Mouse (Mus musculus) intestine, postnatal 0 days (tissue): ENCODE results near the gene Scaf11. TPM values are rescaled to one million over a fixed set of nuclear protein-coding genes. Genes with fewer than 3 reads are reported as not detected.
A peak's percentile ranks its signal among the peaks of the same experiment; 100 is the strongest.

ENCODE experiments used
- ATAC-seq: fragments of 200-750 bp; cut with Nextera tagmentation; 2 replicates; pipeline ENCODE4 v1.8.0; 2017; ENCODE audit warnings: mild to moderate bottlenecking, moderate TSS enrichment, moderate library complexity
- H3K27ac ChIP-seq: fragments of 300-500 bp; sonication (generic); 2 replicates; pipeline ENCODE4 v1.5.1; 2014; ENCODE audit warnings: mild to moderate bottlenecking, low read depth, low read length, moderate library complexity
- H3K27me3 ChIP-seq: fragments of 300-500 bp; sonication (generic); replicated peaks from 2 replicates; pipeline ENCODE4 v1.6.1; 2014; ENCODE audit warnings: low read length, mixed read lengths; ENCODE audit not compliant: control insufficient read depth, insufficient read depth
- H3K36me3 ChIP-seq: fragments of 300-500 bp; sonication (generic); 2 replicates; pipeline ENCODE4 v1.6.1; 2014; ENCODE audit warnings: mild to moderate bottlenecking, moderate library complexity; ENCODE audit not compliant: control insufficient read depth, insufficient read depth
- H3K4me1 ChIP-seq: fragments of 300-500 bp; sonication (generic); replicated peaks from 2 replicates; pipeline ENCODE4 v1.6.1; 2014; ENCODE audit warnings: antibody characterized with exemption, low read length, mixed read lengths; ENCODE audit not compliant: control insufficient read depth, insufficient read depth
- H3K4me2 ChIP-seq: fragments of 300-500 bp; sonication (generic); replicated peaks from 2 replicates; pipeline ENCODE4 v1.6.1; 2014; ENCODE audit warnings: low read depth, mild to moderate bottlenecking, moderate library complexity
- H3K4me3 ChIP-seq: fragments of 300-500 bp; sonication (generic); 2 replicates; pipeline ENCODE4 v1.5.1; 2014; ENCODE audit warnings: low read depth, low read length
- H3K9ac ChIP-seq: fragments of 300-500 bp; sonication (generic); 2 replicates; pipeline ENCODE4 v1.6.1; 2014; ENCODE audit warnings: mild to moderate bottlenecking, low read depth, low read length
- H3K9me3 ChIP-seq: fragments of 300-500 bp; sonication (generic); 2 replicates; pipeline ENCODE4 v1.6.1; 2016; ENCODE audit warnings: mixed run types; ENCODE audit not compliant: control insufficient read depth
- CTCF ChIP-seq: sonication (generic); IDR thresholded peaks from 2 replicates; pipeline ENCODE4 v1.5.1; 2016; ENCODE audit warnings: low read depth, mild to moderate bottlenecking, control low read depth, antibody characterized with exemption, moderate library complexity
- WGBS: fragments of 180-500 bp; shearing (Covaris S2); extraction: QIAGEN DNeasy Blood & Tissue Kit; methylation state at CpG from one replicate; pipeline ENCODE4 v1.1.7; 2014; 5-methylcytosine and 5-hydroxymethylcytosine counted together
- polyA plus RNA-seq: library from polyadenylated mRNA; unstranded; fragments of >200 nt; fragmentation: Nextera tagmentation; extraction: Ambion mirVana; gene quantifications from 2 replicates; pipeline ENCODE4 v1.2.1, GENCODE M21; 2015

The Scaf11 gene
- polyA plus RNA-seq, 1 experiment from 2014 or later = 47.8 TPM

DNA sequence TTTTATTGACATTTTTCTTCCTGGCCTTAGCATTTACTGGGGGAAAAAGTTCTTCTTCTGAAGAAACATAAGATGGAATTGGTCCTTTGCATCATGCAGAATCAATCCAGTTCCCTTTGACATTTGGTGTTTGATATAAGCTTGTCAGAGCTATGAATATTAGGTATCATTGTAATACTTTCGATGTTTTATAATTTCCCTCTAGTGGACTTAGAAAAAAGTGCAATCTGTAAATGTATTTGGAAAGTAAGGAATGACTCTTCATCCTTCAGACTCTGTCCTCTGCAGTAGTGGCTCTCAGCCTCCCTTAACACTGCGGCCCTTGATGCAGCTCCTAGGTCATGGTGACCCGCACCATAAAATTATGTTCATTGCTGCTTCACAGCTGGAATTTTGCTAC lies 67.8 kb downstream of the Scaf11 start:
- Histone ChIP-seq H3K9ac (no peak overlapping the region), H3K4me2 (no peak overlapping the region), H3K9me3 (no peaks in the 10 kb centered on the region), H3K27me3 (no peaks in the 10 kb centered on the region), H3K36me3 (peaks cover 56% of the 10 kb centered on the region), H3K4me3 (no peak overlapping the region), H3K4me1 (no peaks in the 10 kb centered on the region), H3K27ac (no peak overlapping the region)
- 89% methylated on average over 3 of the region's 3 CpGs for WGBS
- no peak for ATAC-seq
- TF ChIP-seq CTCF = peak; percentile 12; the same call in 1 of the 2 replicates

DNA sequence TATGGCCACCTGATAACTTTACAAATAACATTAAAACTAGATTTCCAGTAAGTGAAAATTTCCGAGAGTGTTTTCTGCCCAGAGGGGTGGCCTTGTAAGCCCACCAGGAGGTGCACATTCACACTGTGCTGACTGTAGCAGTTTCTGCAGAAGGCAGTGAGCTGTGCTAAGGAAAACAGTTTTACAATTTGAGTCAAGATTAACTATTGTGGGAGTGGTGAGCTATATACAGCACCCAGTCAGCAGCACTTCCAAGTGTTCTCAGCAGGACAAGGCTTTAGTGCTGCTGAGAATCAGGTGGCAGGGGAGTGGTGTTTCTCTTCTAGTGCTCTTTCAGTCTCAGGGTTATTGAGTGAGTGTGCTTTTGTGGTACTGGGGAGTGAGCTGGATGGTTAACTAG lies 72.1 kb downstream of the Scaf11 start:
- WGBS = 74% methylated on average over 1 of the region's 1 CpGs

DNA sequence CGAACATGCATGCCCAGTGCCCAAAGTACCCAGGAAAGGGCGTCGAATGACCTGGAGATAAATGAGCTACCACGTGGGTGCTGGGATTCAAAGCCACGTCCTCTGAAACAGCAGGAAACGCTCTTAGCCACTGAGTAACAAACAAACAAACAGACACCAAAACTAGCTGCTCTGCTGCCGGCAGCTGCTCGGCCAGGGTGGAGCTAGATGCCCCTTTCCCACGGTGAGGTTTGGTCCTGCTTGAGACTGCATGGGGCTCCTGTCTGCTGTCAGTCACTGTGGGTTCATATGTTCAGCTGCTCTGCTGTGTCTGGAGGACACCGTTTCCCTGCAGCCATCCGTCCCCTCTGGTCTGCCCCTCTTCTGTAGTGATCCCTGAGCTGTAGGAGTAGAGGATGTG lies 78.4 kb downstream of the Scaf11 start:
- Histone ChIP-seq H3K4me2 (no peak overlapping the region), H3K27me3 (no peaks in the 10 kb centered on the region), H3K4me1 (no peaks in the 10 kb centered on the region), H3K9me3 (no peaks in the 10 kb centered on the region), H3K9ac (no peak overlapping the region), H3K4me3 (no peak overlapping the region), H3K27ac (no peak overlapping the region), H3K36me3 (peaks cover 14% of the 10 kb centered on the region)
- ATAC-seq = no peak
- 86% methylated on average over 11 of the region's 11 CpGs for WGBS
- no peak for TF ChIP-seq CTCF

More for the DNA sequence above, 72.1 kb downstream of the Scaf11 start:
- TF ChIP-seq CTCF = no peak
- Histone ChIP-seq H3K27ac (no peak overlapping the region; the same call in 1 of the 2 replicates), H3K27me3 (no peaks in the 10 kb centered on the region), H3K4me3 (no peak overlapping the region), H3K36me3 (peaks cover 37% of the 10 kb centered on the region), H3K9ac (no peak overlapping the region), H3K9me3 (no peaks in the 10 kb centered on the region), H3K4me1 (no peaks in the 10 kb centered on the region), H3K4me2 (no peak overlapping the region)
- peak; percentile 31; the same call in 1 of the 2 replicates for ATAC-seq

DNA sequence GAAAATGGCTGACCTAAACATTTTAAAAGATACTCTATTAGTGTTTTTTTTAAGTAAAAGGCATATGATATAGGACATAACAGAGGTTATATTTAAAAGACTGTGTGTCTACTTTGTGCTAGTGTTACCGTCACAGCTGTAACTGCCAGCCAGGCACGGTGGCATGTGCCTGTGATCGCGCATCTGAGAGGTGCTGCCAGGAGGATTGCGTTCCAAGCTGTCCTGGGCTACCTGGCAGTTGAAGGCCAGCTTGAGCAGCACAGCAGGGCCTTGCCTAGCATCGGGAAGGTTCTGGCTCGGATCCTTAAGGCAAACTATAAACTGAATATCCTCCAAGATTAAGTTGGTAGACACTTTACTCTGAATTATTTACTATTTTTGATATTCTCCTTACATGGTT lies 82.9 kb downstream of the Scaf11 start:
- H3K4me1 ChIP-seq = no peaks in the 10 kb centered on the region
- H3K9ac ChIP-seq = no peak overlapping the region
- H3K4me2 ChIP-seq = no peak overlapping the region
- no peak for TF ChIP-seq CTCF
- ATAC-seq = no peak
- H3K9me3 ChIP-seq = no peaks in the 10 kb centered on the region
- 81% methylated on average over 7 of the region's 7 CpGs for WGBS
- H3K36me3 ChIP-seq = peaks cover 15% of the 10 kb centered on the region
- no peaks in the 10 kb centered on the region for H3K27me3 ChIP-seq
- H3K27ac ChIP-seq = no peak overlapping the region
- no peak overlapping the region for H3K4me3 ChIP-seq

DNA sequence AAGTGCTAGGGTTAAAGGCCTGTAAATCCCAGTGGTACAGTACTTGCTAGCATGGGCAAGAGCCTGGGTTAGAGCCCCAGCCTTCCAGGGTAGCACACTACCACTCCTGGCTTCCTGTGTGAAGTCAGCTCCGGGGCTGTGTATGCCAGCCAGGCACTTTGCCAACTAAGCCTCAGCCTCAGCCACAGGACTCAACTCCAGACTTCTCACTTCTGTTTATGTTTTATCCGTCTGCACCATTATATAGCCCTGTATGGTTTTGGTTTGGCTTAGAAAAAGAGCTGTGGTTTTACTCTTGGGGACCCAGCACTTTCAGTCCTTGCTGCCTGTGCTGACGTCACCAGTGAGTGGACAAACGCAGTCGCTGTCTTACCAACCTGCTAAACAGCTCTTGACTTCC lies 83.4 kb downstream of the Scaf11 start:
- Histone ChIP-seq H3K27me3 (no peaks in the 10 kb centered on the region), H3K4me2 (no peak overlapping the region), H3K27ac (no peak overlapping the region), H3K9ac (no peak overlapping the region), H3K4me3 (no peak overlapping the region), H3K36me3 (peaks cover 20% of the 10 kb centered on the region), H3K4me1 (no peaks in the 10 kb centered on the region), H3K9me3 (no peaks in the 10 kb centered on the region)
- 71% methylated on average over 5 of the region's 5 CpGs for WGBS
- no peak for ATAC-seq
- TF ChIP-seq CTCF = no peak

DNA sequence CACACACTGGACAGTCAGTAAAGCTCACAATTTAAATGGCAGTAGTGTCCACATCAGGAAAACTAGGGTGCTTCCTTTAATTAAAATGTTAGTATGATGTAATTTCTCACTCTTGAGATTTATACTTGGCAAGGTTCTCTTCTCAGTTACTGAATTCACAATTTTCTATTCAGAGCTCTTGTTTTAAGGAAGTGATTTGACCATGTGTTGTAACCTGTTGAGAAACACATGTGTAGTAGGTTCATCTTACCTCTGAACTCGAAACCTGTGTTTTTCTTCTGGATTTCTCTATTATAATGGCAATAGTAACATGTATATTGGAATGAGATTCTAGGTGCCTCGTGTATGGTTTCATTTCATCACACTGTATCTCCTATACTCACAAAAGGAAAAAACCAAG lies 84.4 kb downstream of the Scaf11 start:
- H3K27me3 ChIP-seq = no peaks in the 10 kb centered on the region
- no peak overlapping the region for H3K9ac ChIP-seq
- 91% methylated on average over 2 of the region's 2 CpGs for WGBS
- H3K4me2 ChIP-seq = no peak overlapping the region
- ATAC-seq = no peak
- no peak overlapping the region for H3K27ac ChIP-seq
- no peak for TF ChIP-seq CTCF
- H3K4me3 ChIP-seq = no peak overlapping the region
- no peaks in the 10 kb centered on the region for H3K9me3 ChIP-seq
- H3K4me1 ChIP-seq = no peaks in the 10 kb centered on the region
- H3K36me3 ChIP-seq = peaks cover 30% of the 10 kb centered on the region

DNA sequence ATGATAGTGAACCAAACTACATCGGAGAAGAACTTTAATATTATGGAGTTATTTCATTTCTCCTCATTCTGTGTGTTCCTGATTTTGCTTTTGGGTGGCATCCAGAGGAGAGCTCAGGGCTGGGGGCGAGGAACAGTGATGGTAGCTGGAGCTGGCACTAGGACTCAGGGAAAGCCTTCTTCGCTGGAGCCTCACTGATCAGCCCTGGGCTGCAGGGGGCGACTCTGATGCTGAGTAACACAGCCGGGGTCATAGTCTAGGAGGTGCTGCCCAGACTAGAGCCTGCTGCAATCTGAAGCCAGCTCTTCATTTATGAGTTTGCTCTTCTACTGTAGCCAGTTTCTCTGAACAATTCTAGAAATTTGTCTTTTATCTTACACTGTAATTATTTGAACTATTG lies 87.5 kb downstream of the Scaf11 start:
- Histone ChIP-seq H3K27me3 (no peaks in the 10 kb centered on the region), H3K4me2 (no peak overlapping the region), H3K4me1 (no peaks in the 10 kb centered on the region), H3K27ac (no peak overlapping the region), H3K36me3 (peaks cover 48% of the 10 kb centered on the region), H3K9me3 (no peaks in the 10 kb centered on the region), H3K9ac (no peak overlapping the region), H3K4me3 (no peak overlapping the region)
- peak; percentile 65; the same call in 1 of the 2 replicates for ATAC-seq
- peak; percentile 63 for TF ChIP-seq CTCF
- WGBS = 82% methylated on average over 5 of the region's 5 CpGs
